Mouse (Mus musculus): Measurements from ENCODE around the gene Wnk2.

GRCm38 (mm10) chr13:49088874-49089273 is 58.9 kb downstream of the Wnk2 start:
- TF ChIP-seq CTCF (IDR thresholded peaks at IDR 0.05; ENCODE audit: low read depth), result no peak
- no peak for TF ChIP-seq EP300 (optimal IDR thresholded peaks at IDR 0.05)

Measured in stomach, postnatal 0 days (tissue).